Mouse (Mus musculus) testis, adult 2 months (tissue): Measurements from ENCODE around the gene She.

ENCODE experiments used
- CTCF ChIP-seq: fragments of 200-500 bp; IDR thresholded peaks from 2 replicates; pipeline ENCODE4 v1.5.1; 2012; ENCODE audit warnings: low read depth, mild to moderate bottlenecking, inconsistent platforms, low read length, moderate library complexity; ENCODE audit not compliant: control insufficient read depth, insufficient read depth, insufficient replicate concordance
- POLR2A ChIP-seq: fragments of 200-500 bp; IDR thresholded peaks from 2 replicates; pipeline ENCODE4 v1.6.1; 2012; ENCODE audit warnings: low read depth, mild to moderate bottlenecking, inconsistent platforms, low read length, moderate library complexity; ENCODE audit not compliant: control insufficient read depth

DNA sequence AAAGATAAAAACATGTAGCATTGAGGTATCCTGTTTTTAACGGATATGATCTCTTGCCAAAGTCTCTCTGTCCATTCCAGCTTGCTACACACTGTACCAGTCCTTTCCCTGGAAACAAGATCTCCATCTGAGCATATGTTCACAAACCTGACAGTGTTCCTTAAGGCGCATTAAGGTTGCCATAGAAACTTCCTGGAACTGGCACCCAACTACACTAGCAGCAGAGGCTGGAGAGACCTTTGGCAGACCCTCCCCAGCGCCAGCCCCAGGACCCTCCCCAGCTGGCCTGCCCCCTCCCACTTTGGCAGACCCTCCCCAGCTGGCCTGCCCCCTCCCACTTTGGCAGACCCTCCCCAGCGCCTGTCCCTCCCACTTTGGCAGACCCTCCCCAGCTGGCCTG is 36.5 kb downstream of the She start:
- TF ChIP-seq CTCF: no peak
- TF ChIP-seq POLR2A: no peak
